Mouse (Mus musculus) monocyte, adult 59 days (primary cell): Measurements from ENCODE around the gene Ift22. TPM values are rescaled to one million over a fixed set of nuclear protein-coding genes. Genes with fewer than 3 reads are reported as not detected.

Source experiments
- total RNA-seq, 2 experiments: library from RNA; stranded (reverse); gene quantifications; one replicate each; pipeline ENCODE4 v1.2.4; 2023

The Ift22 gene
- total RNA-seq: 1 to 10 TPM; 6.0 to 6.5 TPM

GRCm38 (mm10) chr5:136907991-136908857 lies at the start of gene Ift22:
TSS of gene Ift22 (plus strand) at chr5:136908150.

GRCm38 (mm10) chr5:136882788-136883439 lies 25.0 kb upstream of the Ift22 start, which contains the start of gene Col26a1:
TSS of gene Col26a1 (minus strand) at chr5:136883209.

DNA sequence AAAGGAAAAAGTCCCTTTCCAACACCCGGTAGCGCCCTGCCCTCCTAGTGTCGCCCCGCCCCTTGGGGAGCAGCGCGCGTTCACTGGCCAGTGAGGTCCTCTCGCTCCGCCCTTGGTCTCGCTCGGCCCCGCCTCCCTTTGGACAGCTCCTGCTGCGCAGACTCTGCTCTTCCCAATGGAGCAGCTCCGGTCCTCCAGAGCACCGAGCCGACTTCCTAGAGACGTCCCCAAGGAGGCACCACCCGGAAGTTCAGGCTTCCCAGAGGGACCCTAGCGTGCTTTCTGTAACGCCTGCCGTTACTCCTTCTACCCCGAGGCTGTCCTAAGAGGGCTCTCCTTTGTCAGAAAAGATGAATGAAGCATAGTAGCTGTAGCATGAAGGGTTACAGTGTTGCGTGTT lies 45.1 kb downstream of the Ift22 start, which contains the start of gene Fis1:
TSS of gene Fis1 (plus strand) at position 261 of the 400 bp plus-strand sequence.

Other genes starting within 250 kb of the Ift22 start
- not detected for gene Myl10, start 215.0 kb upstream of the Ift22 start, total RNA-seq
- gene Col26a1, start 24.9 kb upstream of the Ift22 start, total RNA-seq: not detected
- 100 to 1,000 TPM; 189 to 192 TPM for gene Fis1, start 45.1 kb downstream of the Ift22 start, total RNA-seq
- 1 to 10 TPM; 1.1 to 2.3 TPM for gene Cldn15, start 58.5 kb downstream of the Ift22 start, total RNA-seq
- 100 to 1,000 TPM; 238 to 266 TPM for gene Plod3, start 78.9 kb downstream of the Ift22 start, total RNA-seq
- 10 to 100 TPM; 88.6 to 93.8 TPM for gene Znhit1, start 79.9 kb downstream of the Ift22 start, total RNA-seq
- under 1 TPM in 1 of 2 experiments, not detected in 1; 0.33 TPM for gene Vgf, start 118.2 kb downstream of the Ift22 start, total RNA-seq
- gene Ap1s1, start 138.0 kb downstream of the Ift22 start, total RNA-seq: 10 to 100 TPM; 27.4 to 28.5 TPM
- 1 to 10 TPM; 7.6 to 7.9 TPM for gene Serpine1, start 164.1 kb downstream of the Ift22 start, total RNA-seq
- 10 to 100 TPM; 33.3 to 34.2 TPM for gene Trim56, start 208.1 kb downstream of the Ift22 start, total RNA-seq
- gene Muc3, start 241.2 kb downstream of the Ift22 start, total RNA-seq: not detected